Mouse (Mus musculus) A20 (cell line): ENCODE results near the gene Olfr222.
"Not testable (repeated sequence)": the region's sequence is repeated elsewhere in the genome, so short reads cannot be mapped to it uniquely, and the experiment has no call there.

ENCODE experiments used
- DNase-seq: peaks from one replicate; pipeline ENCODE4 v3.0.0-alpha.2; 2011; ENCODE audit warnings: low read depth, low spot score

The Olfr222 gene

DNA sequence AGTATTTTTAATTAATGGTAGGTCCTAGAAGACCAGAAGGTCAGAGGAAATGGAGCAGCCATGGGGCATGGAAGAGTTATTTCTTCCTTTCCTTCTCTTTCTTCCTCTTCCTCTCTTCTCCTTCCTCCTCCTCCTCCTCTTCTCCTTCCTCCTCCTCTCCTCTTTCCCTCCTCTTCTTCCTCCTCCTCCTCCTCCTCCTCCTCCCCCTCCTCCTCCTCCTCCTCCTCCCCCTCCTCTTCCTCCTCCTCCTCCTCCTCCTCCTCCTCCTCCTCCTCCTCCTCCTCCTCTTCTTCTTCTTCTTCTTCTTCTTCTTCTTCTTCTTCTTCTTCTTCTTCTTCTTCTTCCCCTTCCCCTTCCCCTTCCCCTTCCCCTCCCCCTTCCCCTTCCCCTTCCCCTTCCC is at the start of gene Olfr222:
Olfr222 (minus strand) TSS at position 101 of the 400 bp plus-strand sequence.
- not testable (repeated sequence) for DNase-seq

DNA sequence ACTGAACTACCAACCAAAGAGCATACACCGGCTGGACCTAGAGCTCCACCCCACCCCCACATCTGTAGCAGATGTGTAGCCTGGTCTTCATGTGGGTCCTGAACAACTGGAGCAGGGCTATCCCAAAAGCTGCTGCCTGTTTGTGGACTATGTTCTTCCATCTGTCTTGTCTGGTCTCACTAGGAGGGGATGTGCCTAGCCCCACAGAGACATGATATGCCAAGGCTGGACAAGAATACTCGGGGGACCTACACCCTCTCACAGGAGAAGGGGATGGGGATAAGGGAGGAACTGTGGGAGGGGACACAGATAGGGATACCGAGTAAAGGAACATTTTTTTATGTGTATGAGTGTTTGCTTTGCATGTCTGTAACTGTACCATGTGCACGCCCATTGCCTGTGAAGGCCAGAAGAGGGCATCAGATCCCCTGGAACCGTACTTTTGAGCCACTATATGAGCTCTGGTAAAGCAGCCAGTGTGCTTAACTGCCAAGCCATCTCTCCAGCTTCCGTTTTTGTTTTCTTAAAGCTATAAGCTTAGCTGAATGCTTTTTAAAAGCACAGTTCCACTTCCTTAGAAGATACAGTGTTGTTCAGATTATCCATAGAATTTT is 48.1 kb upstream of the Olfr222 start:
- DNase-seq, result peak; percentile 88

DNA sequence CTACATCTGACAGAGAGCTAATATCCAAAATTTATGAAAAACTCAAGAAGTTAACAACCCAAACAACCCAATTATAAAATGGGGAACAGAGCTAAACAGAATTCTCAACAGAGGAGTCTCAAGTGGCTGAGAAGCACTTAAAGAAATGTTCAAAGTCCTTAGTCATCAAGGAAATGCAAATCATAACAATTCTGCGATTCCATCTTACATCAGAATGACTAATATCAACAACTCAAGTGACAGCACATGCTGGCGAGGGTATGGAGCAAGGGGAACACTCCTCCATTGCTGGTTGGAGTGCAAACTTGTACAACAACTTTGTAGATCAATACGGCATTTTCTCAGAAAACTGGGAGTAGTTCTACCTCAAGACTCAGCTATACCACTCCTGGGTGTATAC is 46.2 kb upstream of the Olfr222 start:
- no peak for DNase-seq

DNA sequence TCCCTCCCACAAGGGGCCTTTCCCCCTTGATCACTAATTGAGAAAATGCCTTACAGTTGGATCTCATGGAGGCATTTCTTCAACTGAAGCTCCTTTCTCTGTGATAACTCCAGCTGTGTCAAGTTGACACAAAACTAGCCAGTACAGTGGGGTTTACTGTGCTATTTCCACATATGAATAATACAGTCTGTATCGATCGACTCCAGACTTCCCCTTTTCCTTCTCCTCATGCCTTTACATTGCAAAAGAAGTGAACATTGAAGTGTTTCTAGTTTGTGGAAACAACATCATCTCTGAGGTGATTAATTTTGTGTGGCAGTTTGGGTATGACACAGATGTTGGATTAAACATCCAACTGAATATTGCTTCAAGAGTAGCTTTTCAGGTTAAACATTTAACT is 41.0 kb upstream of the Olfr222 start:
- DNase-seq, result not testable (repeated sequence)

DNA sequence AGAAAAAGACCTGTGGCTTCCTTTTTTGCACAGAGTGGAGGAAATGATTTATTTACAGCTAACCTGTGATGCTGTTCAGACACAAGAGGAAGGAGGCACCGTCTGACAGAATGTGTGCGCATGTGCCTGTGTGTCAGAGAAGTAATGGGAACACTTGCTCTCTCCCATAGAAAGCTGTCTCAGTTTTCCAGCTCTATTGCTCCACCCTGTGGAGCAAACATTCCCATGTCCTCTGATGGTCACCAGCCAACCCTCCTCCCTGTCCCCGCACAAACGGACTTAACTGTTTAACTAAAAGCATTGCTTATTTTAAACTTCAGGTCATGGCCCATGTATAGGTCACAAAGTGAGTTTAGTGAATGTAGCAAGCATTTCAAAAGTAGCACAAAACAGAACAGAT is 38.1 kb upstream of the Olfr222 start:
- no peak for DNase-seq

DNA sequence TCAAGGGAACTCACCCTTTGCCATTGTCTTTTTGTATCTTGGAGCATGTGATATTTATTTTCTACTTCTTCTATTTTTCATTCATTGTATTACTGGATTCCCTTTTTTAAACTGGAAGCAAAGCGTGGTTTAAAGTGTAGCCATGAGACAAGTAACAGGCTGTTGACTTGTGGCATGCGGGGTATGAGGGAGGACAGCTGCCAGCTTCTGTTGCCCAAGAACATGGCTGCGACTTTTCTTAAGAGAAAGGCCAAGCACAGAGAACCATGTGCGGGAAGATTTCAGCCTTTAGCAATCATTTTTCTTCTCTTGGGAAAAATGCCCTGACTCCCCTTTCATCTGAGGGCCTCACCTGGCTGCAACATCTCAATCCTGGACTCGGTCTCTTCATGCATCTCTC is 35.6 kb upstream of the Olfr222 start:
- DNase-seq, result no peak

DNA sequence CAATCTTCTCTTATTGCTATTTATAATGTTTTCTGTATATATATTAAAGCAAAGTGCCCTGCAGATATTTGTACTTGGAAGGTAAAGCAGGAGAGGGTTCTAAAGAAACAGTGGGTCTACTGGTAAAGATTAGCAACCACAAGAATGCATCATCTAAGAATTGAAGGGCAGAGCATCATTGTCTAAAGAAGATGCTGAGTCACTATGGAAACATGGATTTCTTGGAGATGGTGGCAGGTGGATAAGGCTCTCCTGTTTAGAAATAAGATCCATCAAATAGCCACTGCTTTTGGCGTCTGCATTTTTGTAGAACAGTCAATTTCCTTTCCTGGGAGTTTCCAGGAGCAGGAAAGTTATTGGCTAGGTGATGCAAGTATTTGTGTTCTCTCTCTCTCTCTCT is 26.3 kb upstream of the Olfr222 start:
- DNase-seq, result no peak

DNA sequence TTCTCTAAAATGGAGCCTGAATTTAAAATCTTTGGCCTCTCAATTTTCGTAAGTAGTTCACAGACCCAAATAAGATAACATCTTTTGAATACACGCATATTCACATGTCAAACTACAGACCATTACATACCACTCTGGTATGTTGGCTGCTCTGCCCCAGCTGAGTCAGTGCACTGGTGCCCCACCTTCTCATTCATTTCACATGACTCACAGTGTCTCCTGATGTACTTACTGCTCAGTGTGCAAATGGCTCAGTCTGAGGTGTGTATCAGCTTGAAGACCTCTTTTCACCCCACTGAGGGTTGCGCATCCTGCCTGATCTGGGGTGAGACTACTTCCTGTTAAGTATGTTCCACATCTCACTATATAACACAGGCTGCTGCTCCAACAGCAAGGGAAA is 24.8 kb upstream of the Olfr222 start:
- no peak for DNase-seq

DNA sequence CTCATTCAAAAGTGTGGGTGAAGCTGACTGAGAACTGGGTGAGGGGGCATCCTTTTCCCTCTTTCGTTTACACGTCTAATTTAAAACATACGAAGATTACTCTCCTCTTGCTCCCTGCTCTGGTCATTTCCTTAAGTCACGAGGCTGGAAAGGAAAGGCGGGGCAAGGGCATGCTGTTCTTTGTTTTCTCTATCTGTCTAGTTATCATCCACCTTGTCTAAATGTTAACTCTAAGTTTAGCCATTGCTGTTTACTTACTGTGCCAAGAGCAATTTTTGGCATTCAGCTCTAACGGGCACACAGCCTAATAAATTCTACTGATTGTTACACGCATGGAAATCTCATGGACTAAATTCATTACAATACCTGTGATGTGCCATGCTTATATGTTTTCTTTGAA is 23.2 kb upstream of the Olfr222 start:
- no peak for DNase-seq

DNA sequence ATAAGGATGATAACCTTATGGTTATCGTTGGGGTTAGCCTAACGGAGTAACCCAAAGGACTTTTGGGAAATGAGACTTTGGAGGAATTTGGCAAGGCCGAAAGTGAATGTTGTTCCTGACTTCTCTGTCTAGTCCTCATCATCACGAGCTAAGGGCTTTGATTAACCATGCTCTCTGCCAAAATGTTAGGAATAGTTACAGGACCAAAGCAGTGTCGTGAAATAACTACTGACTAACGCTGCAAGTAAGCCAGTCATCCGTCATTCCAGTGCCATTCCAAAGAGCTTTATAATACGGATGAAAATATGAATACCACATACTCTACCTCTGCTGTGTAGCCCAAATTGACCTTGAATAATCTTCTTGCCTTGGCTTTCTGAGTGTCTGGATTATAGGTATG is 20.9 kb upstream of the Olfr222 start:
- no peak for DNase-seq

DNA sequence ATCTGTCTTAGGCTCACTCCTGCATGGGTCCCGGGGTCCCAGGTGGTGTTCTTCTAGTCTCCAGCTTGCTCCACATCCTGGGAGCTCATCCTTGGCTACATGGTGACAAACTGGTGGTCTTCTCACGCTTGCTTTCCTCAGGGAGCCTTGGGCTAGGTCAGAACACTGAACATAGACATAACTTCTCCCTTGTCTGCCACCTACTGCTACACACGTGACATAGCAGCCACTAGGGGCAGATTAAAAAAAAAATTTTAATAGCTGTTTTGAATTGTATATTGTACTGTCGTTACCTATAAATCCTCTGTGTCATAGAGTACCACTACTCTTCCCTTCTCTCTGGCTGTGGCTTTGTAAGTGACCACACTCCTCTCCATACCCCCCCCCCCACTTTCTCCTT is 20.1 kb upstream of the Olfr222 start:
- DNase-seq, result peak; percentile 28

DNA sequence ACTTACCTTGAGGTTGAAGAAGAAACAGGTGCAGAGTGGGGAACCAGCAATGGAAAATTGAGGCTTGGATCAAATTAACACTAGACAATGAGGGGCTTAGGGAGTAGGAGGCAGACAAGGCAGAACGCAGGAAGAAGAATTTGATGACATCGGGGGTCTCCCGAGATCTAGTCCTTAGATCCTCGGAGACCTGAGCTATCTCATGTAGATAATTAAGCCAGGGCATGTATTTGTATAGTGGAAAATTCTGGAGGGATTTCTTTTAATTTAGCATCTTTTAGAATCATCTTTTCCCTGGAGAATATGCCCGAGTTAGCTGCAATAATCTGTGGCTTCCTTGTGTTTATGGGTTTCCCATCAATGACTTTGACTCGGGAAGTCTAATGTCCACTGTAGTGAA is 17.2 kb upstream of the Olfr222 start, which contains the start of gene Olfr223:
Olfr223 (minus strand) TSS at position 101 of the 400 bp plus-strand sequence.
- no peak for DNase-seq

DNA sequence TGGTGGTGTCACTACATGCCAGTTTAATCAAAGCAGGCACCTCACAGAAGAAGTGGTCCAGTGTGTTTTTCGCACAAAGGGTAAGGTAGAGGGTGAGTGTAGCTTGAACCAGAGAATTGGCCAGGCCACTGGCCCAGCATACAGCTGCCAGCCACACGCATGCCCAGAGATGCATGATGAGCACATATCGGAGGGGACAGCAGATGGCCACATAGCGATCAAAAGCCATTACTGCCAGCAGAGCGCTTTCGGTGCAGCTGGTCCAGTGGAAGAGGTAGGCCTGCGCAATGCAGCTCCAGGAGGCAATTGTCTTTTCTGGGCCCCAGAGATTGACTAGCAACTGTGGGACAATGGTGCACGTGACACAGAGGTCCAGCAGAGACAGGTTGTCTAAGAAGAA is 13.5 kb upstream of the Olfr222 start:
- DNase-seq, result no peak

DNA sequence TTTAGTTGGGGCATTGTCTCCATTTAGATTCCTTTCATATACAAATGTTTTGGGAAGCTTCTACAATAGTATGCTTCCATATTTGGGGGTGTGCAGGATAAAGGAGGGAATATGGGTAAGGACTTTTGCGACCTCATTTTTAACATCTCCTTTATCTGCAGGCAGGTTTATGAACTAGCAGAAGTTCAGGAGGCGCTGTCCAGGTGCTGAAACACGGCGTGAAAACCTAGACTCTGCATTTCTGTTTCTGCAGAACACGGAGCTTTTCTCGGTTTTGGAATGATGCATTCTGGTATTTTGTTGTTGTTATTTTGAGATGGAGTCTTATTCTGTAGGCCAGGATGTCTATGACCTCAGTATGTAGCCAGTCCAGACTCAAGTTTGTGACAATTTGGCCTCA is 8.5 kb upstream of the Olfr222 start:
- peak; percentile 29 for DNase-seq

DNA sequence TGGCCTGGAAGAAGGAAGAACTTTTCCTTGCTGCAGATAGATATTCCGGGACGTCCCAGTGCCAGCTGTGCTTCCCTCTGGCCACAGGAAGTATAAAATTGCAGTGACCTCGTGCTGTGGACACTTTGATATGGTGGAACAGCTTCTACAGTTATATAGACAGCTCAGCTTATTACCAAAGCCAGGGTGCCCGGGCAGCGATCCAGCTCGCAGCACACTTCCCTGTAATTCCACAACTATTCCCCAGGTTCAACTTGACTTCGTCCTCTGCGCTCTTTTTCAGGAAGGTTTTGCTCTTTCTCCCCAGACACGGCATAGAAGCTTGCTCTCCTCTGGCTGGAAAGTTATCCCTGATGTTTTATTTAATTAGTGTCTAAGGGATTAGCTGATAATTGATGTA is 309 bp downstream of the Olfr222 start:
- no peak for DNase-seq

DNA sequence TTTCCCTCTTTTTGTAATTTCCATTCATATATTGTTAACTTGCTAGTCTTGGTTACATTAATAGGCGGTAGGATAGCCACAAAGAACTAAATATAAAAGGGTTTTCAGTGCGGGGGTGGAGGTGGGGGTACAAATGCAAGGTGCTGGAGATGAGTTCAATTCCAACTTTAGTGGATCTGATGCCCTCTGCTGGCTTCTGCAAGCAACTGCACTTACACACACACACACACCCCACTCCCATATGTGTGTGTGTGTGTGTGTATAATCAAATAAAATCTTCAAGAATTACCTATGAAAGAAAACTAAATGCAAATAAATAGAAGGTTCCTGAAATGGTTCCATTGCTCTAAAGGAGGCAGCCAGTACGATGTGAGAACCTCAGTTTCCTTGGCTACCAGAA is 6.7 kb downstream of the Olfr222 start:
- peak; percentile 45 for DNase-seq

DNA sequence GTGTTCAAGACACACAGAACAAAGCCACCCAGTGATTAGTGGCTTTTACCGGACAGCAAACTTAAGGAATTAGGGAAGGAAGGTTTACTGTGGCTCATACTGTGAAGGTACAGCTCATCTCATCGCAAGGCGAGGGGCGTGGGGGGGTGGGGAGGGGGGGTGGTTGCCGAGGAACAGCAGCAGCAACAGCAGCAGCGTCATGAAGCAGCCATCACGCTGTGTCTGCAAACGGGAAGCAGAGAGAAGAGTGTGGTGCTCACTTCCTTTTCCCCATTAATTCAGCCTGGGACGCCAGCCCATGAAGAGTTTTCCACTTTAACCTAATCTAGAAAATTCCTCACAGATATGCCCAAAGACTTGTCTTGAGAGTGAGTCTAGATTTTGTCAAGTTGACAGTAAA is 13.2 kb downstream of the Olfr222 start:
- DNase-seq, result no peak

DNA sequence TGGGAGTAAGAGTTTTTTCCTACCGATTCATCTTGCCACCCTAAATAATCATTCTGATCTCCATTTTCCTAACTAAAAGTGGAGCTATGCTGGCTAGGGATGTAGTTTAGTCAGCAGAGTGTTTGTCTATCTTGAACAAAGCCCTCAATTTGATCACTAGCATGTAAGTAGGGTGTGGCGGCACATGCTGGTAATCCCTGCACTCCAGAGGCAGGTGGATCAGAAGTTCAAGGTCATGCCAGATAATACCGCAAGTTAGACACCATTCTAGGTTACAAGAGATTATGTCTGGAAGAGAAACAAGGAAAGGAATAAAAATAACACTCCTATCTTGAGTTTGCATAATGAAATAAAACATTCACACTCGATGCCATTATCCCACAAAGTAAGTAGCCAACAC is 13.7 kb downstream of the Olfr222 start:
- DNase-seq, result no peak

DNA sequence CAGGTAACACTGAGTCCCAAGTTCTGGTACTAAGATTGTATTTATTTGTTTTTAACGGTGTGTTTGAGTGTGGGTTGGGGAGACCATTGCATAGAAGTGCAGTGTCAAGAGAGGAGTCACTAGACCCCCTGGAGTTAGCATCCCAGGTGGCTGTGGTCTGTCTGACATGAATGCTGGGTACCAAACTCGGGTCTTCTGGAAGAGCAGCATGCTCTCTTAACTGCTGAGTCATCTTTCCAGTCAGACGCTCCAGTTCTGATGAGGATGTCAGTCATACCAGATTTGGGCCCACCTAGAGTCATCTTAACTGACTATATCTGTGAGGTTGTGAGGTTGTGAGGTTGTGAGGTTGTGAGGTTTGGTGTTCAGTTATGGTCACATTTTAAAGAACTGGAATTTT is 15.1 kb downstream of the Olfr222 start:
- no peak for DNase-seq

DNA sequence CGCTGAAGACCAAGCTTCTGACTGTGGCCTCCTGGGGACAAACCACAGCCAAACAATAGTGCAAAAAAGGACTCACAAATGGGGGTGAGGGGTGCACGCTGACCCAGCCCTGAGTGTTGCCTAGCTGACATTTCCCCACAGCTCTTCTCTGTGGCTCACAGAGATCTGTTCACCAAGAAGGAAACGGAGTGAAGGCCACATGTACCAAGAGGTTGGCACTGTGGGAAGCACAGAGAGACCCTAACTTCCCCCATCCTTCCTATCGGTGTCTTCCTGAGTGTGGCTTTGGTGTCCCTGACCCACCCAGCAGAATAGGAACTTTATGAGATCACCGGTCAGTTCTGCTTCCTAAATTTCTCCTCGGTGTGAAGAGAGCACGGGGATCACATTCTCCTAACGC is 21.5 kb downstream of the Olfr222 start:
- DNase-seq, result no peak

DNA sequence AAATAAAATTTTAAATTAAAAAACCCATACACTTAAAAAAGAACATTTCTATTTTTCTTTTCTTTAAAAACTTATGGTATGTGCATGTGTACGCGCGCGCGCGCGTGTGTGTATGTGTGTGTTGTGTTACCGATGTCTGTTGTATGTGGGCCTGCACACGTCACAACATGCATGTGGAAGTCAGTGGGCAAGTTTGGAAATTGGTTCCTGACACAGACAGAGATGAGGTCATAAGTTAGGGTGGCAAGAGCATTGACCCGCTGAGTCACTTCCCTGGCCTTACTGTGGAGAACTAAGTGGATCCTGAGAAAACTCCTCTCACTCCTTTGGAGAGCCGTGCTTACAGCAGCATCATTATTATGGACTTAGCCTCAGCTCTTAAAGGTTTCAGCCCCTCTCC is 21.9 kb downstream of the Olfr222 start:
- no peak for DNase-seq

DNA sequence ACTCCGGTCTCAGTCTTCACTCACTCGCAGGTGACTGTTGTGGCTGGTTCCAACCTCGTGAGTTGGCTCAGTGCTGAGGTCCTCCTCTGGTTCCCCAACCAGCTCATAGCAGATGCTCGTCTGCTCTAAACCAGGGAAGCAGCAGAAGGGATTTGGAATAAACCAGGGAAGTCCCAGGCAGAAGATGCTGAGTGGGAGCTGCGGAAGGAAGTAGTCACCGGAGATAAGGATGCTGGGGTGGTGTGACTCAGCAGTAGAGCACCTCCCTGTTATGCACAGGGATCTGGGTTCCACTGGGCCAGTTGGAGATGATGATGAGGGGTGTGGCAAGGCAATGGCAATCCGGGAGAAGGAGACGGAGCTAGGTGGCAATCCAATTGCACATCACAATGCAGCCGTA is 32.0 kb downstream of the Olfr222 start:
- DNase-seq, result no peak

DNA sequence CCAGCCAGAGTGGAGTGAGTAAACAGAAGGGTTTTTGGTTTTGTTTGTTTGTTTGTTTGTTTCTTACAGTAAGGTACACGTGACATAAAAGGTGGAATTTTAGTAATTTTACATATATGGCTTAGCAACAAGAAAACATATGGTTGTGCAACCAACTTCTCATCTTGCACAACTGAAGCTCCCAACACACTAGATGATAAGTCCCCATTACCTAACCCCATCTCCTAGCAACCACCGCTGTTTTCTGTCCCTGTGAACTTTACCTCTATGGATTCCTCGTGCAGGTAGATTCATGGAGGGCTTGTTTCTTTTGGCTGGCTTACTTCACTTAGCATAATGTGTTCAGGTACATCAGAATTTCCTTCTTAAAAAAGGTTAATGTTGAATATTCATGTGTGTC is 32.7 kb downstream of the Olfr222 start:
- DNase-seq, result no peak

DNA sequence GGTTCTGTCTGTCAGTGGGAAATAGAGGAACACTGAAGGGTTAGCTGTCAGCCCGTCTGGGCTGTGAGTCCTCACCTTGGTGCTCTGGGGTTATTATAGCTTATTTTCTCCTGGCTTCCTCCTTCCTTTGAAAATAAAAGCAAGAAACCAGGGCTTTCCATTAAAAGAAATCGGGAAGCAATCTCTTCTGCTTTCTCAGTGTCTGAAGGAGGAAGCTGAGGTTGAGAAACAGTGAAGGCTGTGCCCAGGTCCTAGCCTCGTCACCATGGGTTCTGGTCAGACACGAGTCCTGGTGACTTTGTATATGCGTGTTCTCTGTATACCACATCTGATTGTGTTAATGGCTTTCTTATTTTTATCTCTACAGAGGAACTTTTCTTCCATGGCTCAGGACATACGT is 33.6 kb downstream of the Olfr222 start:
- no peak for DNase-seq
